ENCODE assay signal across 9 mouse cellular contexts in genomic region chr10:120871630-120872482, GRCm38 (mm10). TPM values are rescaled to one million over a fixed set of nuclear protein-coding genes. Genes with fewer than 3 reads are reported as not detected.
DNase-seq lines count a peak whose midpoint lies in the region; ATAC-seq lines count a peak whose summit lies in the region.
"Had no signal": no experiment of that assay in that cellular context is flagged by ENCODE, and none has a peak within 500 bp of the region (broad histone marks: within the 10 kb centered on the region; RNA-seq: fewer than 3 reads in every experiment).

No protein-coding gene starts in this region.

- no peaks in the 10 kb centered on the region for H3K27me3 ChIP-seq in liver, embryonic 16.5 days (ENCODE audit: control insufficient read depth, insufficient read depth, low read depth, low read length)

- no peaks in the 10 kb centered on the region; the same call in 1 of the 2 replicates for H3K4me1 ChIP-seq in liver, embryonic 16.5 days (ENCODE audit: control insufficient read depth, low read depth, low read length)

- H3K4me2 ChIP-seq in liver, embryonic 16.5 days (ENCODE audit: low read depth, low read length), result peak overlapping the region; percentile 46

- intact Hi-C loops in left cerebral cortex, postnatal 10 days (cut with DNase I), result loop anchor here (10.0 kb wide), 1 partner anchor 383 kb away; no protein-coding TSS in a partner anchor

- peak overlapping the region; percentile 24 for H3K4me3 ChIP-seq in liver, embryonic 16.5 days (ENCODE audit: low read depth, low read length)

- no peak overlapping the region for H3K27ac ChIP-seq in liver, embryonic 16.5 days (ENCODE audit: low read length)

- WGBS in liver, embryonic 16.5 days (ENCODE audit: insufficient replicate concordance), result 53% methylated on average over 22 of the region's 22 CpGs

- ATAC-seq in CD4-positive, CD25-positive, alpha-beta regulatory T cell, adult 4 months, result peak; percentile 6
- ATAC-seq in liver, embryonic 16.5 days (ENCODE audit: low read depth), result no peak

- peak; percentile 38 for DNase-seq in embryo, embryonic 11 days
- no peak for DNase-seq in embryo, embryonic 10.5 days (ENCODE audit: low spot score)
- DNase-seq in heart, postnatal 4 days, result peak; percentile 4
- no peak for DNase-seq in c-Kit-positive CD71-positive TER-119-positive erythroid progenitor cells, embryonic 14.5 days (ENCODE audit: low spot score)
- no peak for DNase-seq in spleen, postnatal 36 days (ENCODE audit: low spot score in 2 of 2)
- DNase-seq in left cerebral cortex, postnatal 10 days (ENCODE audit: extremely low spot score in 1 of 2, low spot score in 2 of 2), result no peak
- DNase-seq: lung, adult 2 months had no signal

- no peak overlapping the region for H3K9ac ChIP-seq in liver, embryonic 16.5 days (ENCODE audit: low read depth, low read length)

- H3K9me3 ChIP-seq in liver, embryonic 16.5 days (replicated peaks; ENCODE audit: control insufficient read depth, low read length), result no peaks in the 10 kb centered on the region

- no peaks in the 10 kb centered on the region for H3K36me3 ChIP-seq in liver, embryonic 16.5 days (ENCODE audit: control insufficient read depth, insufficient read depth)

RNA-seq across cellular contexts. Expression of gene Msrb3, which starts 27.0 kb away (rescaled TPM):
- under 1 TPM; 0.48 to 0.61 TPM for polyA plus RNA-seq in CD4-positive, CD25-positive, alpha-beta regulatory T cell, adult 4 months (2017; shearing (Covaris generic))
- total RNA-seq in heart, postnatal 4 days (2021), result 100 to 1,000 TPM; 154 to 177 TPM
- 1.2 and 1.4 TPM in 2 replicates for polyA plus RNA-seq in liver, embryonic 16.5 days (2015; fragmentation: Nextera tagmentation; extraction: Ambion mirVana)
- 1 to 10 TPM; 4.2 to 4.3 TPM for total RNA-seq in left cerebral cortex, postnatal 10 days (2021)

Comparison
In these comparisons a context has a peak if more than half of its experiments do, and no peak if none do; other contexts are left out.
1. DNase-seq: peak in embryo, embryonic 11 days (single experiment) and heart, postnatal 4 days (single experiment); none in embryo, embryonic 10.5 days (single experiment), c-Kit-positive CD71-positive TER-119-positive erythroid progenitor cells, embryonic 14.5 days (single experiment), spleen, postnatal 36 days (0 of 2) and left cerebral cortex, postnatal 10 days (0 of 2).
2. RNA of gene Msrb3, which starts 27.0 kb away (total RNA-seq): 154 to 177 TPM in heart, postnatal 4 days; 4.2 to 4.3 TPM in left cerebral cortex, postnatal 10 days; every median in the first group is over 10 times any median in the second.